Mouse (Mus musculus) forebrain, embryonic 15.5 days (tissue): ENCODE data around the gene Tspan32. TPM values are rescaled to one million over a fixed set of nuclear protein-coding genes. Genes with fewer than 3 reads are reported as not detected.
A peak's percentile ranks its signal among the peaks of the same experiment; 100 is the strongest.

Experiments
- ATAC-seq: fragments of 200-750 bp; cut with Nextera tagmentation; replicated peaks from 2 replicates; pipeline ENCODE4 v1.8.0; 2017; ENCODE audit warnings: mild to moderate bottlenecking, moderate TSS enrichment, moderate library complexity
- H3K27ac ChIP-seq: fragments of 300-500 bp; sonication (generic); replicated peaks from 2 replicates; pipeline ENCODE4 v1.5.1; 2015; ENCODE audit warnings: mild to moderate bottlenecking, inconsistent platforms
- H3K27me3 ChIP-seq: fragments of 300-500 bp; sonication (generic); 2 replicates; pipeline ENCODE4 v1.6.1; 2015; ENCODE audit warnings: inconsistent platforms
- H3K36me3 ChIP-seq: fragments of 300-500 bp; sonication (generic); 2 replicates; pipeline ENCODE4 v1.6.1; 2015; ENCODE audit warnings: mild to moderate bottlenecking, inconsistent platforms
- H3K4me1 ChIP-seq: fragments of 300-500 bp; sonication (generic); 2 replicates; pipeline ENCODE4 v1.6.1; 2015; ENCODE audit warnings: inconsistent platforms
- H3K4me2 ChIP-seq: fragments of 300-500 bp; sonication (generic); replicated peaks from 2 replicates; pipeline ENCODE4 v1.6.1; 2015; ENCODE audit warnings: mild to moderate bottlenecking, inconsistent platforms
- H3K4me3 ChIP-seq: fragments of 300-500 bp; sonication (generic); 2 replicates; pipeline ENCODE4 v1.5.1; 2015; ENCODE audit warnings: mild to moderate bottlenecking, inconsistent platforms
- H3K9ac ChIP-seq: fragments of 300-500 bp; sonication (generic); replicated peaks from 2 replicates; pipeline ENCODE4 v1.6.1; 2015; ENCODE audit warnings: mild to moderate bottlenecking, inconsistent platforms
- H3K9me3 ChIP-seq: fragments of 300-500 bp; sonication (generic); 2 replicates; pipeline ENCODE4 v1.6.1; 2016; ENCODE audit warnings: inconsistent platforms
- WGBS: fragments of 180-500 bp; shearing (Covaris S2); methylation state at CpG from one replicate; pipeline ENCODE4 v1.1.7; 2015; ENCODE audit warnings: mixed read lengths; 5-methylcytosine and 5-hydroxymethylcytosine counted together
- polyA plus RNA-seq: library from polyadenylated mRNA; unstranded; fragments of >200 nt; fragmentation: Nextera tagmentation; extraction: Ambion mirVana; gene quantifications from 2 replicates; pipeline ENCODE4 v1.2.1, GENCODE M21; 2015

Gene Tspan32
- polyA plus RNA-seq, 1 experiment from 2014 or later: 0.33 TPM

- no peaks in the 10 kb centered on the region for H3K27me3 ChIP-seq
- no peaks in the 10 kb centered on the region for H3K36me3 ChIP-seq
- WGBS: 73% methylated on average over 3 of the region's 3 CpGs
- H3K9me3 ChIP-seq: no peaks in the 10 kb centered on the region
- ATAC-seq: no peak
- no peak overlapping the region for H3K27ac ChIP-seq
- no peak overlapping the region for H3K4me2 ChIP-seq
- no peak overlapping the region for H3K9ac ChIP-seq
- no peaks in the 10 kb centered on the region for H3K4me1 ChIP-seq
- no peak overlapping the region for H3K4me3 ChIP-seq
Measured at GRCm38 (mm10) chr7:142995630-142996338, 9.1 kb upstream of the Tspan32 start.

DNA sequence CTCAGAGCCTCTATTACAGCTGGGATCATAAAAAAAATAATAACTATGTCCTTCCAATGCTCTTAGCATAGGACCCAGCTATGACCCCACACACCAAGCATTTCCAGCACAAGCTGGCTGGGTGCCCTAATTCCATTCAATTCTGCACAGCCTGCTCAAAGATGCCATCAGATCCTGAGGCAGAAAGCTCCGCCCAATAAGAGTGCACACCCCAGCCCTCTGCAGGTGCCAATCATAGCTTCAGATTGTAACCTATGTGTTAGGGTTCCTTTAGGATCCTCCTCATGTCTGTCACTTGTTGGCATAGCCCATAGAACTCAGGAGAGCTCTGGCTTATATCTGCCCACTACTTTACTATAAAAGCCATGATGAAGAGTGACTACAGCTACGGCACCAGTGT, 7.8 kb upstream of the Tspan32 start:
- Histone ChIP-seq H3K9me3 (no peaks in the 10 kb centered on the region), H3K4me3 (no peak overlapping the region), H3K4me2 (no peak overlapping the region), H3K9ac (no peak overlapping the region), H3K27ac (no peak overlapping the region), H3K4me1 (no peaks in the 10 kb centered on the region), H3K36me3 (no peaks in the 10 kb centered on the region), H3K27me3 (no peaks in the 10 kb centered on the region)
- 76% methylated on average over 2 of the region's 2 CpGs for WGBS
- ATAC-seq: no peak

DNA sequence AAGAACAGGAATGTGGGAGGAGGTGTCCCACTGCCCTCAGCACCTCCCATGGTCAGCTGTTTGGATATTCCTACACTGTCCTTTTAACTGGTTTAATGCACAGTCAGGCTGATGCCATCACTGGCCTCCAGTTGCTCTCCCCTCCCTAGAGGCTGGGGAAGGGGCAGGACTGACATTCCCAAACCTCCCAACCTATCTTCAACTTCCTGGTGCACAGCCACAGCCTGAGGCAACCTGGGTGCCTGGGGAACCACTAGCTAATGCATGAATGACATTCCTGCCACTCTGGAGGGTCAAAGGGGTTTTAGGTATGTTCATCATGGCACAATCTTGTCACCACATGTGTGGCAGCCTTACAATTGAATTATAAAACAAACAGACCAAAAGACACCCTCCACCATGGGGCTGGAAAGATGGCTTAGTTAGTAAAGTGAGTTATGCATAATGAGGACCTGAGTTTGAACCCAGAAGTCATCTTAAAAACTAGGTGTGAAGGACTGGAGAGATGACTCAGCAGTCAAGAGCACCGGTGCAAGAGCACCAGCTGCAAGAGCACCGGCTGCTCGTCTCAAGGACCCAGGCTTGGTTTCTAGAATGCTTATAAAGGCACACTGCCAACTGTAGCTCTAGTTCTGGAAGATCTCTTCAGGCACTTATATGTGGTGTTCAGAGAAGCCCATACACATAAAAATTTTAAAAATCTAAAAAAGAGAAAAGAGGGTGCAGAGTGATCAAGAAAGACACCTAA, 7.3 kb upstream of the Tspan32 start:
- no peaks in the 10 kb centered on the region for H3K27me3 ChIP-seq
- H3K4me3 ChIP-seq: no peak overlapping the region
- no peak overlapping the region for H3K27ac ChIP-seq
- H3K4me2 ChIP-seq: no peak overlapping the region
- H3K9ac ChIP-seq: no peak overlapping the region
- 78% methylated on average over 3 of the region's 3 CpGs for WGBS
- H3K36me3 ChIP-seq: no peaks in the 10 kb centered on the region
- no peaks in the 10 kb centered on the region for H3K9me3 ChIP-seq
- no peaks in the 10 kb centered on the region for H3K4me1 ChIP-seq
- ATAC-seq: no peak

DNA sequence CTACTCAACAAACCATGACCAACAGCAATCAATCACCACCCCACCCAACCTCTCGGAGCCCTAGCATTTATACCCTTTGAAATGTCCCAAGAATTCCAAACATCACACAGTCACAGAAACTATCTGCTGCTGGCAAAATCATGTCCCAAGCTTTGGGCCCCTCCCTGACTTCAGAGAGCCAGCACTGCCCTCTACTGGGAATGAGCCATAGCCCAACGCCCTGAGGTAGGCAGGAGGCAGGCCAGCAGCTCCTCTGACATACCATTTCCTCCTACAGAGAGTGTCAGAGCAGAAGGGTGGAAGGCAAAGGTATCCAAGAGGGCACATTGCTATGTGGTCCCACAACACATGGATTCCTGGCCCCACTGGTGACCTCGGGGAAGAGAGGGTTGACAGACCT, 2.2 kb upstream of the Tspan32 start:
- Histone ChIP-seq H3K4me2 (no peak overlapping the region), H3K9ac (no peak overlapping the region), H3K27ac (no peak overlapping the region), H3K4me3 (no peak overlapping the region), H3K9me3 (no peaks in the 10 kb centered on the region), H3K4me1 (peaks cover 4% of the 10 kb centered on the region), H3K27me3 (no peaks in the 10 kb centered on the region), H3K36me3 (no peaks in the 10 kb centered on the region)
- ATAC-seq: no peak
- WGBS: 41% methylated on average over 3 of the region's 3 CpGs

DNA sequence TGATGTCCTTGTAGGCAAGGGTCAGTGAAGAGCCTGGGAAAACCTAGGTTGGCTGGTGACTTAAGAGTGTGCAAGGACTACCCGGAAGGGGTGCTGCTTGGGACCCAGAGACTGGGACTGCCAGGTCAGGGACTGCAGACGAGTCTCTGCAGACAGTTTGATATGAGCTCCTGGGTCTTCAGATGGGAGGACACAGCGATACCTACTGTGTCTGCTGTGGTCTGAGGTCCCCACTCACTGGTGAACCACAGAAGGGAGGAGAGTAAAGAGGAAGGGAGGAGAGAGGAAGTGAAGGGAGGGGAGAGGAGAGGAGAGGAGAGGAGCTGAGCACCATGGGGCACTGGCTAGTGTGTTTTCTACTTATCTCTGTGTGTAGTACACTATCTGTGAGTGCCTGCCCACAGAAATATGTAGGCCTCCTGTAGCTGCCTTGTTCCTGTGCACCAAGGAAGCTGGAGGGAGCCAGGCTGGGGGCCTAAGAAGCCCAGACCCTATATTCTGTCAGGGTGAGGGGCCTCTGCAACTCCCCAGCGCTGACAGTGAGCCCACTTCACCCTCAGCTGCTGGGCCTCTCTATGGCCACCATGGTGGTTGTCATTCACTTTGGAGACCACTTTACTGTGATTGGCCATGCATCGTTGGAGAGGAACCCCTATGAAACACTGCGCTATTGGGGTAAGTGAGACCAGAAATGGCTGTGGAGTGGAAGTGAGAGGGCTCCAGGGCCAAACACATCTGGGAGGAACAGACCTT, 674 bp downstream of the Tspan32 start:
- H3K27me3 ChIP-seq: no peaks in the 10 kb centered on the region
- H3K27ac ChIP-seq: no peak overlapping the region
- H3K4me1 ChIP-seq: peaks cover 23% of the 10 kb centered on the region
- WGBS: 91% methylated on average over 6 of the region's 6 CpGs
- H3K9me3 ChIP-seq: no peaks in the 10 kb centered on the region
- no peaks in the 10 kb centered on the region for H3K36me3 ChIP-seq
- H3K9ac ChIP-seq: no peak overlapping the region
- no peak overlapping the region for H3K4me2 ChIP-seq
- no peak for ATAC-seq
- no peak overlapping the region for H3K4me3 ChIP-seq

GRCm38 (mm10) chr7:143006097-143006755, 1.4 kb downstream of the Tspan32 start:
- no peaks in the 10 kb centered on the region for H3K27me3 ChIP-seq

GRCm38 (mm10) chr7:143006756-143007598, 2.1 kb downstream of the Tspan32 start:
- H3K27me3 ChIP-seq: no peaks in the 10 kb centered on the region
- no peak overlapping the region for H3K9ac ChIP-seq
- H3K36me3 ChIP-seq: no peaks in the 10 kb centered on the region
- no peak for ATAC-seq
- no peak overlapping the region for H3K4me2 ChIP-seq
- no peaks in the 10 kb centered on the region for H3K9me3 ChIP-seq
- H3K4me1 ChIP-seq: peaks cover 24% of the 10 kb centered on the region
- no peak overlapping the region for H3K4me3 ChIP-seq
- no peak overlapping the region for H3K27ac ChIP-seq
- 90% methylated on average over 8 of the region's 8 CpGs for WGBS

More at GRCm38 (mm10) chr7:143006097-143006755, 1.4 kb downstream of the Tspan32 start:
- ATAC-seq: no peak
- H3K27ac ChIP-seq: no peak overlapping the region
- H3K9ac ChIP-seq: no peak overlapping the region
- no peak overlapping the region for H3K4me2 ChIP-seq
- H3K4me3 ChIP-seq: no peak overlapping the region
- 90% methylated on average over 2 of the region's 2 CpGs for WGBS
- H3K9me3 ChIP-seq: no peaks in the 10 kb centered on the region
- no peaks in the 10 kb centered on the region for H3K36me3 ChIP-seq
- peaks cover 23% of the 10 kb centered on the region for H3K4me1 ChIP-seq

DNA sequence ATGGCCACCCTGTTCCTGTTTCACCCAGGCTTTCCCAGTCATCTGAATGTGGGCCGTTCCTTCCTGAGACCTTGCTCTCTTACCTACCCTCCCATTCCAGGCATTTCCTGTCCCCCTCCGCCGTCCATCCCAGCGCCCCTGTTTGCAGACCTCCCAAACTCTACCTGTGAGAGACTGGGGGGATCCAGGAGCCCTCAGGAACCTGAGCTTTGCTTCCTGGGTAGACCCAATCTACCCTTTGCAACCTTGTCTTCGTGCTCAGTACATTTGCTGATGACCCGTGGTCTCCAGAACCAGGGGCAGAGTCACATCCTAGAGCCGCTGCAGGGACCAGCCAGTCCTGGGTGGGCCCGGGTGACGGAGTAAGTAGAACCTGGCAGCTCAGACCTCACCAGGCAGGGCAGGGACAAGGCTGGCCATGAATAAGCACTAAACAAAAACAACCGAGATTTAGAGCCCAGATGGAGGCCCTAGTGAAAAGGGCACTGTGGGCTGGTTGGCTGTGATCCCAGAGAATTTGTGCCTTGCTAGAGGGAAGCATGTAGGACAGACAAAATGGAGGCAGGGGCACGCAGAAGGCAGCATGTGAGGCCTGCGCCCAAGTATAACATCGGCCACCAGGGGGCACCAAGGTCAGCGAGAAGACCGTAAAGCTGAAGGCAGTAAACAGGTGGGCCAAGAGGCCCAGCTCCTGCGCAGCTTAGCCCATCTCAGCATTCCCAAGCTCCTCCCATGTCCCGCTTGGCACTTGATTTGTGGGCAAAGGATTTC, 2.9 kb downstream of the Tspan32 start:
- Histone ChIP-seq H3K27me3 (no peaks in the 10 kb centered on the region), H3K4me1 (peaks cover 30% of the 10 kb centered on the region), H3K9ac (no peak overlapping the region), H3K36me3 (no peaks in the 10 kb centered on the region), H3K4me3 (no peak overlapping the region), H3K9me3 (no peaks in the 10 kb centered on the region), H3K27ac (peak overlapping the region; percentile 74), H3K4me2 (no peak overlapping the region)
- peak; percentile 87 for ATAC-seq
- 33% methylated on average over 17 of the region's 17 CpGs for whole genome bisulfite sequencing

DNA sequence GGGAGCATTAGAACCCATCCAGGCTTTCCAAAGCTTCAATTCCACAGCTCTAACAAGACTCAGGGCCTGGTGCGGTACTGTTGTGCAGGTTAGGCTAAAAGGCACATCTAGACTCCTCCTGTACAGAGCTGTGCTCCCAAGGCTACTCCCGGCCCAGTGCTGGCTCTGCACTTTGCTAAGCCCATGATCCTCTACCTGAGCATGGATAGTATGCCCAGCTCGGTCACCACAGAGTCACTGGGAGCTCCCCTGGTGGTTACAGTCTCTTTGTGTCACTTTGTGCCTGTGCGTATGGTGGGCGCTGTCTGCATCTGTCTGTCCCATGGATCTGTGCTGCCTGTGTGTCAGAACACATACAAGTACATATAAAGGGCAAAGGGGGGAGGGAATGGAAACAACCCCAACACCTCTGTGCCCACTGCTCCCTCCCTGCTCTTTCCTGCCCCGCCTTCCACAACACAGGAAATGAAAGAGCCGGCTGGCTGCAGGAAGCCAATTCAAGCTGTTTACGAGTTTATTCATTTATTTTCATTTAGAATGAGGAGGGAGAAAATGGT, 3.6 kb downstream of the Tspan32 start:
- Histone ChIP-seq H3K4me1 (peaks cover 30% of the 10 kb centered on the region), H3K27ac (peak overlapping the region; percentile 74), H3K27me3 (no peaks in the 10 kb centered on the region), H3K36me3 (no peaks in the 10 kb centered on the region), H3K4me2 (no peak overlapping the region), H3K9me3 (no peaks in the 10 kb centered on the region), H3K4me3 (no peak overlapping the region), H3K9ac (no peak overlapping the region)
- 62% methylated on average over 8 of the region's 8 CpGs for WGBS
- peak; percentile 65 for ATAC-seq

- Histone ChIP-seq H3K9me3 (no peaks in the 10 kb centered on the region), H3K36me3 (no peaks in the 10 kb centered on the region), H3K4me3 (no peak overlapping the region), H3K27me3 (no peaks in the 10 kb centered on the region), H3K9ac (no peak overlapping the region), H3K4me2 (no peak overlapping the region), H3K4me1 (peaks cover 30% of the 10 kb centered on the region), H3K27ac (peak overlapping the region; percentile 74)
- 57% methylated on average over 3 of the region's 4 CpGs for WGBS
- ATAC-seq: no peak
Measured at GRCm38 (mm10) chr7:143008996-143009665, 4.3 kb downstream of the Tspan32 start.
